Comparison of ENCODE assay signal across 8 mouse cellular contexts in the genomic region with DNA sequence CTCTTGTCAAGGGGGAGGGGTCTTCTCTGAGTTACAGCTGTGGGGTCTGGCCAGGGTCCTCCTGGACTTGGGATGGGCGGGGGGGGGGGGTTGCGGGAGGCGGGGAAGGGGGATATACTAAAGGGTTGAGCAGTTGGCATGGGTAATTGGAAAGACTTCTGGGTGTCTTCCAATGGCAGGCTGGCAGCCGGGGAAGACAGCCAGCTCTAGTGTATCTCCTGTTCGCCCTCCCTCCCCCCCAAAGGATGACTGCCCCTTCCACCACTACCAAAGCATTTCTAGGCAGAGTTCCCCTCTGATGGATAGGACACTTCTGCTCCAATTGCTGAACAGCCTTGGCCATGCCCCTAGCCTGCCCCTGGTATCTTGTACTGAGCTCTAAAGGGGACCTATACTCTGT. TPM values are rescaled to one million over a fixed set of nuclear protein-coding genes. Genes with fewer than 3 reads are reported as not detected.
DNase-seq lines count a peak whose midpoint lies in the region; ATAC-seq and TF ChIP-seq lines count a peak whose summit lies in the region.

No protein-coding gene starts in this region.

- H3K27ac ChIP-seq in lung, embryonic 14.5 days (ENCODE audit: low read depth) = peak overlapping the region; percentile 88; the same call in 1 of the 2 replicates
- no peak overlapping the region; the same call in 1 of the 2 replicates for H3K27ac ChIP-seq in limb, embryonic 11.5 days (replicated peaks; ENCODE audit: low read depth, low read length)

- H3K4me3 ChIP-seq in lung, embryonic 14.5 days (ENCODE audit: low read depth, low read length) = peak overlapping the region; percentile 78
- peak overlapping the region; percentile 90 for H3K4me3 ChIP-seq in limb, embryonic 11.5 days (ENCODE audit: low read depth, low read length)

- no peak for ATAC-seq in lung, embryonic 14.5 days (ENCODE audit: insufficient read depth)
- ATAC-seq in limb, embryonic 11.5 days (ENCODE audit: insufficient number of reproducible peaks, low FRiP score, low TSS enrichment, low read depth) = no peak

- peak overlapping the region; percentile 84 for H3K9ac ChIP-seq in lung, embryonic 14.5 days
- H3K9ac ChIP-seq in limb, embryonic 11.5 days (ENCODE audit: low read length) = peak overlapping the region; percentile 86

- peak overlapping the region; percentile 86 for H3K4me2 ChIP-seq in lung, embryonic 14.5 days
- H3K4me2 ChIP-seq in limb, embryonic 11.5 days (ENCODE audit: low read depth, severe bottlenecking) = peak overlapping the region; percentile 82

- H3K4me1 ChIP-seq in lung, embryonic 14.5 days (ENCODE audit: insufficient read depth) = peaks cover 36% of the 10 kb centered on the region
- H3K4me1 ChIP-seq in limb, embryonic 11.5 days (ENCODE audit: control insufficient read depth, insufficient read depth, low read length) = peaks cover 45% of the 10 kb centered on the region

- TF ChIP-seq CTCF in lung, embryonic 14.5 days (IDR thresholded peaks at IDR 0.05; ENCODE audit: low read depth) = no peak

- DNase-seq in lung, embryonic 14.5 days = no peak
- DNase-seq in lung, postnatal 25 days (ENCODE audit: low spot score) = no peak
- DNase-seq in gastrocnemius, postnatal 25 days = peak; percentile 58
- DNase-seq in limb, embryonic 11.5 days (ENCODE audit: low spot score) = no peak
- peak; percentile 80 for DNase-seq in skeletal muscle tissue, adult 2 months (ENCODE audit: low read depth, low spot score)
- DNase-seq in frontal cortex, postnatal 14 days (ENCODE audit: low spot score in 2 of 2) = no peak
- DNase-seq in thymus, postnatal 14 days = no peak
- DNase-seq in kidney, postnatal 36 days = no peak

- 30% methylated on average over 2 of the region's 5 CpGs for WGBS in lung, embryonic 14.5 days
- 45% methylated on average over 2 of the region's 5 CpGs for WGBS in limb, embryonic 11.5 days

- H3K27me3 ChIP-seq in lung, embryonic 14.5 days (ENCODE audit: insufficient read depth, low read length) = no peaks in the 10 kb centered on the region
- H3K27me3 ChIP-seq in limb, embryonic 11.5 days (ENCODE audit: control insufficient read depth, insufficient read depth, low read length) = no peaks in the 10 kb centered on the region

- no peaks in the 10 kb centered on the region for H3K9me3 ChIP-seq in lung, embryonic 14.5 days (ENCODE audit: low read depth, low read length)
- H3K9me3 ChIP-seq in limb, embryonic 11.5 days (ENCODE audit: control insufficient read depth, low read length) = no peaks in the 10 kb centered on the region

- peaks cover 11% of the 10 kb centered on the region; the same call in 1 of the 2 replicates for H3K36me3 ChIP-seq in lung, embryonic 14.5 days (ENCODE audit: insufficient read depth)
- no peaks in the 10 kb centered on the region for H3K36me3 ChIP-seq in limb, embryonic 11.5 days (ENCODE audit: control insufficient read depth, insufficient read depth, low read length)

RNA-seq across cellular contexts. Expression of a gene that starts 1.4 kb away (rescaled TPM):
- 12.8 and 13.1 TPM in 2 replicates for polyA plus RNA-seq in lung, embryonic 14.5 days (2014; fragmentation: Nextera tagmentation; extraction: Ambion mirVana)
- 100 to 1,000 TPM; 200 to 220 TPM for total RNA-seq in gastrocnemius, postnatal 25 days (2021)
- polyA plus RNA-seq in limb, embryonic 11.5 days (2014; fragmentation: Nextera tagmentation; extraction: Ambion mirVana) = 11.5 and 11.6 TPM in 2 replicates

RNA-seq across cellular contexts. Expression of a gene that starts 8.5 kb away (rescaled TPM):
- 59.0 and 59.5 TPM in 2 replicates for polyA plus RNA-seq in lung, embryonic 14.5 days (2014; fragmentation: Nextera tagmentation; extraction: Ambion mirVana)
- total RNA-seq in gastrocnemius, postnatal 25 days (2021) = 10 to 100 TPM; 16.1 to 18.3 TPM
- polyA plus RNA-seq in limb, embryonic 11.5 days (2014; fragmentation: Nextera tagmentation; extraction: Ambion mirVana) = 78.9 TPM in 2 replicates

RNA-seq across cellular contexts. Expression of a gene that starts 12.7 kb away (rescaled TPM):
- polyA plus RNA-seq in lung, embryonic 14.5 days (2014; fragmentation: Nextera tagmentation; extraction: Ambion mirVana) = 164 and 166 TPM in 2 replicates
- 10 to 100 TPM; 10.8 to 11.3 TPM for total RNA-seq in gastrocnemius, postnatal 25 days (2021)
- 250 and 252 TPM in 2 replicates for polyA plus RNA-seq in limb, embryonic 11.5 days (2014; fragmentation: Nextera tagmentation; extraction: Ambion mirVana)

RNA-seq across cellular contexts. Expression of a gene that starts 39.7 kb away (rescaled TPM):
- 25.5 and 34.0 TPM in 2 replicates for polyA plus RNA-seq in lung, embryonic 14.5 days (2014; fragmentation: Nextera tagmentation; extraction: Ambion mirVana)
- 10 to 100 TPM in 1 of 2 experiments, 1 to 10 TPM in 1; 8.8 to 10.3 TPM for total RNA-seq in gastrocnemius, postnatal 25 days (2021)
- 22.3 and 26.1 TPM in 2 replicates for polyA plus RNA-seq in limb, embryonic 11.5 days (2014; fragmentation: Nextera tagmentation; extraction: Ambion mirVana)

RNA-seq across cellular contexts. Expression of a gene that starts 45.3 kb away (rescaled TPM):
- polyA plus RNA-seq in lung, embryonic 14.5 days (2014; fragmentation: Nextera tagmentation; extraction: Ambion mirVana) = 0.11 and 0.41 TPM in 2 replicates
- total RNA-seq in gastrocnemius, postnatal 25 days (2021) = under 1 TPM; 0.38 to 0.43 TPM
- 0.27 and 0.60 TPM in 2 replicates for polyA plus RNA-seq in limb, embryonic 11.5 days (2014; fragmentation: Nextera tagmentation; extraction: Ambion mirVana)

Comparison
In these comparisons a context has a peak if more than half of its experiments do, and no peak if none do; other contexts are left out.
1. DNase-seq: peak in gastrocnemius, postnatal 25 days (single experiment) and skeletal muscle tissue, adult 2 months (single experiment); none in lung, embryonic 14.5 days (single experiment), lung, postnatal 25 days (single experiment), limb, embryonic 11.5 days (single experiment), frontal cortex, postnatal 14 days (0 of 2), thymus, postnatal 14 days (single experiment) and kidney, postnatal 36 days (0 of 2).